Mouse (Mus musculus): Measurements from ENCODE around the gene Irx1.

GRCm38 (mm10) chr13:71956481-71956880, 7.0 kb downstream of the Irx1 start:
- no peak for TF ChIP-seq CTCF (IDR thresholded peaks at IDR 0.05; ENCODE audit: insufficient read depth, low read depth, low read length)
- no peak for TF ChIP-seq POLR2A (IDR thresholded peaks at IDR 0.05; ENCODE audit: insufficient read depth, low read depth, low read length)

Measured in olfactory bulb, adult 2 months (tissue).